Mouse (Mus musculus) mouse embryonic stem cell (cell line): ENCODE measurements around the gene Parva.

Experiments used
- in situ Hi-C, 2 experiments: fragments of 300-500 bp; cut with MboI; formaldehyde crosslinking; loops; 1 replicate in 1 of 2; 3 replicates in 1 of 2; pipeline ENCODE4 v1.14.3; 2019 to 2020; ENCODE audit warnings: low sequenced_read_pairs in 2 of 2, low pct_unique_long_range_greater_than_20kb in 1 of 2, mixed read lengths in 1 of 2; ENCODE audit not compliant: unreplicated experiment in 1 of 2

Gene Parva

DNA sequence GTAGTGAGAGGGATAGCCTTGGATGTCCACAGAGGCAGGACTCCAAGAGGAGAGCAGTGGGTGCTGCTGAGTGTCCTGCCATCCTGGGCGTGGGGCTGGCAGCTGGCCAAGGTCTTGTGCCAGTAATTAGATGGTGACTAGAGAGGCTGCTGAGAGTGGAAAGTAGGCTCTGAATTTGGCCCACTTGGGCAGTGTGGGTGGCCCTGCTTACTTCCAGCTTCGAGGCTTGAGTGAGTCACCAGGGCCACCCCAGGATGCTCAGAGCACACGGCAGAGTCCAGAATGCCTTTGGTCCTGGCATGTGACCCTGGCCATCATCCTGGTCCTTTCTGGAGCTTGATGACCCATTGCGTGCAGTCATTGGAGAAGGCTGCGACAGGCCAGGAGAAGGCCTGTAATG is 31.1 kb downstream of the Parva start:
- in situ Hi-C loops = loop anchor here in 1 of 2 experiments (5.0 kb wide), 1 partner anchor 51 kb away; no protein-coding TSS in a partner anchor

DNA sequence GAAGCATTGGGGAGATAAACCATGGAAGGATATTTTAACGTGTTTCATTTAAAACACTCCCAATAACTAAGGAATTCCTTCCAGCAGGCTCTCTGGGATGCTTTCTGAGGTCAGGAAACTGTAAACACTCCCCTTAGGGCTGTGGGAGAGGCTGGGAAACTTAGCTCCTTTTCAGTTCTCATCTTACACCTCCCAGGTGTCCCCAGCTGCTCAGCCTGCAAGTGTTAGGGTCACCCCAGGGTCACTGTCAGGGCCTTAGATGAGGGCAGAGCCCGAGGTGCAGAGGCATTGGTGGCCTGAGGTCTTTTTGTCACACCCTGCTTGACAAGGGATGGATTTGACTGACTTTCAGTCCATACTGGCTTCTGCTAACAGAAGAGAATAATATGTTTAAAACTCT is 35.8 kb downstream of the Parva start:
- in situ Hi-C loops = no loop called here

DNA sequence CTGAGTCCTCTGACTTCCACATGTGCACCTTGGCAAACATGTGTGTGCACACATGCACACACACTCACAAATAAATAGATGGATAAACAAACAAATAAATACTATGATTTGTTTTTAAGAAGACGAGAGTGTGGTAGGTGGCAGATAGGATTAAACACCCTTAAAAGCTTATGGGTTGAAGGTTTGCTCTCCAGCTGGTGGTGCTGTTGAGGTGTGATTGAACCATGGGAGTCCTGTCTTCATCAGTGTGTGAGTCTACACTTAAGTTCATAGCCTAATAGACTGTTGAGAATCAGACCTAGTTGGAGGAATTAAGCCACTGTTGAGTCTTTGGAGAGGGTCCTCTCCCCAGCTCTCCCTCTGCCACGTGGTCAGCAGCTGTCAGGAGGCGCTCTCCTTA is 38.6 kb downstream of the Parva start:
- in situ Hi-C loops = no loop called here

DNA sequence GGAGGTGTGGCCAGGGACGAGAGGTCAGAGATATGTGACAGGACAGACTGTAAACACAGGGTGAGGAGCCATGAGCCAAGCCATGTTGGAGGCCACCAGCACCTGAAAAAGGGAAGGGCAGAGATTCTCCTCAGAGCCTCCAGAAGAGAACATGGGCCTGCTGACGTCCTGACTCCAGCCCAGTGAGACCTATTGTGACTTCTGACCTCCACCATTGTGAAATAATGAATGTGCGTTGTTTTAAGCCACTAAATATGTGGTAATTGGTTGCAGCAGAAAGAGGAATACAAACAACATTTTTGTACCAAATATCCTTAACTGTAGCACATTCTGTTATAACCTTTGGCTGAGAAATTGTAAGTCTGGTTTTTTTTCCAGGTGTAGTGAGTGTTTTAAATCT is 39.5 kb downstream of the Parva start:
- in situ Hi-C loops = no loop called here

DNA sequence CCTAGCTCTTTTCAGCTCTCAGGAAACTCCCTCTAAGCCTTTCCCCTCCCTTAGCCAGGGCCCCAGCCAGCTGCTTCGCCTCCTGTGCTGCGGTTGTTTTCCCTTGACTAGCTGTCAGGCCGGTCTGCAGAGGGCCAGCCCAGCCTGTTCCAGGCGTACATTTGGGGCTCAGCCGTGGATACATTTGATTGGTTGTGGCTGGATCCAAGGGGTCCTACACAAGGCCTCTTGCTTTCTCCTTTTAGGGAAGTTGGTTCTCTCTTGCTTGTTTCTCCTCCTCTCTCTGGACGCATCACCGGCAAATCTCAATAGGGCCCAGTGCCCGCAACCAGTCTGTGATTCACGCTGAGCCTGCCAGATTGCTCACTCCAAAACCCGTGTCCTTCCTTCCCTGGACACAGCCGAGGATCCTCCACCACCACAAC is 40.4 kb downstream of the Parva start:
- in situ Hi-C loops = no loop called here

DNA sequence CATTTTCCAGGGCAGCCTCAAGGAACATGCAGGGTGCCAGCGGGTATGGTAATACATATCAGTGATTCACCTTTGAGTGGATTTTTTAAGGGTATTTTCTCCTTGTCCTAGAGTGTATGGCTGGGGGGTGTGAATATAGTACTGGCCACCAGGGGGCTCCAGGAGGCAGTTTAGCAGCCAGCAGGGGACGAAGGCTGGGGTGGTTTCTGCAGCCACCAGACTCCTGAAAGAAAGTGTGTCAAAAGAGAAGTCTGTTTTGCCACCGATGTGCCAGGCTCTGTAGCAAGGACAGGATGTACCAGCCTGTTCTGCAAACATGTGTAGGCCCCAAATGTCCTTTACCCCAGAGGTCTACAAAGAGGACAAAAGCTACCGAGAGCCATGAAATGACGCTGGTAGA is 42.5 kb downstream of the Parva start:
- in situ Hi-C loops = no loop called here

DNA sequence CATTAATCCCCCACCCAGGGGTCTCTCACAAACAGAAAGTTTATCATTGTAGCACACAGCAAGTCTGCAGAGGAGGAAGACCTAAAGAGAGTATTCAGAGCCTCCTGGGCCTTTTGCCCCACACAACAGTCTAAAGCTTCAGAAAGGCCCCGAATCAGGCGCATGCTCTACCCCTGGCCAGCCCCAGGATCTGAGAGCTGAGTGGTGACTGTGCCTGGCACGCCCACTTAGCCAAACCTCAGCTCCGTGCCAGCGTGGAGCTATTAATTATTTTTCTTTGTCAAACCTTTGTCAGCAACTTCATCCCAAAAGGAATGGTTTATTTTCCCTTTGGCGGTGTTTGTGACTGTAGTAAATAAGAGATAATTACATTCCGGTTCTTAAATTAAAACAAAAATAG is 44.0 kb downstream of the Parva start:
- in situ Hi-C loops = no loop called here

DNA sequence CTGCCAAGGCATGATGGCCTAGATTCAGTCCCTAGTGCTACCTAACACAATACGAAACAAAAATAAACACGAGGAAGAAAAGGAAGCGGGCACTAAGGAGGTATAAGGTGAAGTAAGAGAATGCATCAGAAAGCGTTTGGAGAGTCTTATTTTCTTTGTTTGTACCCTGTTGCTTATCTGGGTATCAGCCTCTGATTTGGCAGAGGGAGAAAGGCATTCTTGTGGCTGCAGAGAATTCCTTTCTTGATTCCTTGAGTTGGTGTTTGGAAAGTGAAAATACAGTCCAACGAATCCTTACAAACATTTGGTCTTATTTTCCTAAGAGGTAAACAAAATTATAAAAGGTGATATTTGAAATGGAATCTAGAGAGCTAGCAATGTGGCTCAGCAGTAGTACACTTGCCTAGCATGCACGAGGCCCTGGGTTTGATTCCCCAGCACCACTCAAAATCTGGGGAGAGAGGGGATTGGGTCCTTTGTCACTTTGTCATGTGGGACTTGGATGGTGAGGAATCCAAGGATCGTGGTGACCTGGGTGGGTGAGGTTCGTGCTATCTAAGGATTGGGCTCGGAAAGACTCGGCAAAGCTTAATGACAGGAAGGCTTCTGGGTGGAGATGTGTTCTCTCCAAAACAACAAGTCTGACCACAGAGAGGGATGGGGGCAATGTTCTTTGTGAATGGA is 44.9 kb downstream of the Parva start:
- in situ Hi-C loops = no loop called here

DNA sequence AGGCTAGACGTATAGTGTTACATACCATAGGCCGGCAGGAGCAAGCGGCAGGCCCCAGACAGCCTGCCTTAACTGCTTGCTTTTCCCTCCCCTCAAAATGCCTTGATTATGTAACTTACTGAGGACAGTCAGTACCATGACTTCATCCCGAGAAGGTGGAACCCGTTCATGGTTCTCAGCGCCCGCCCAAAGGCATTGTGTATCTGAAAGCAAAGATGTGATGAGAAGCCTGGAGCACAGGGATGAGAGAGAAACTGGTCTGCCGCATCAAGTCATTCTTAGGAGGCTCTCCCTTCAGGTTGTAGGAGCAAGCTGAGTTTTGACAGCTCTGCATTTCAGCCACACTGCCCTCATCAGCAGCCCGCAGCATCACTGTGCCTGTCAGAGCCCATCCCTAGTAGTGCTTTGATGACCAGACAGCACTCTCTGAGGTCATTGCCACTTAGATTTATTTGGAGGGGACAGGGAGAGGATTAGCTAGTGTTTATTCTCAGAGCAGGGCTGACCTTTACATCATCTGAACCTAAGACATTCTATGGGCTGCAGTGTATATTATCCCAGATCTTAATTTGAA is 45.5 kb downstream of the Parva start:
- in situ Hi-C loops = no loop called here

DNA sequence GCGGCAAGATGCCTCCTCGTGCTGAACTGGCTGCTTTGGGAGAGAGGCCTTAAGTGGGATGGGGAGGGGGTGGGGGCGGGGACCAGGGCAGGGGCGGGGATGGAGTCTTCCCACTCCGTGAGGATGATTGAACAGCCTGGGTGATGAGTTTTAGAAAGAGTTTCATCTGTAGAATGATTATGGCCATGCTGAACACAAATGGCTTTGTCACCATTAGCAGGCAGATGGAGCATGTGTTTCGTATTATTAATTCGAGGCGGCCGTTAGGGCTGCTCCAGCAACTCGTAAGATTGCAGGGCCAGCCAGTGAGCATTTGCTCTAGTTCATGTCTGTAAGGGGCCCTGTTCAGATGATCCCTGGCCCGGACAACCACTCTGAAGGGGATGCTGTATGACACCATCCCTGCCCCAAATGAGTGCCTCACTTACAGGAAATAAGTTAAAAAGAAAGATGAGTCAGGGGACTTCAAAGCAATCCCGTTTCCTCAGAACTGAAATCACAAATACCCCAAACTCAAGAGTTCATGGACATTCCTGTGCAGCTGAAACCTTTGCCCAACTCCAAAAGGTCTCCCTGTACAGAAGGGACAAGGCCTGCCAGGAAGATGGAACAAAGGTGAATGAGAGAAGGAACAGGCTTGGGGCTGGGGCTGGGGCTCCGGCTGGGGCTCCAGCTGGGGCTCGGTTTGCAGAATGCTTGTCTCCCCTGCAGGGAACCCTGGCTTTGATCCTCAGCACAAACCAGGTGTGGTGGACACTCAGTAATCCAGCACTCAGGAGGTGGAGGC is 46.5 kb downstream of the Parva start:
- in situ Hi-C loops = no loop called here

DNA sequence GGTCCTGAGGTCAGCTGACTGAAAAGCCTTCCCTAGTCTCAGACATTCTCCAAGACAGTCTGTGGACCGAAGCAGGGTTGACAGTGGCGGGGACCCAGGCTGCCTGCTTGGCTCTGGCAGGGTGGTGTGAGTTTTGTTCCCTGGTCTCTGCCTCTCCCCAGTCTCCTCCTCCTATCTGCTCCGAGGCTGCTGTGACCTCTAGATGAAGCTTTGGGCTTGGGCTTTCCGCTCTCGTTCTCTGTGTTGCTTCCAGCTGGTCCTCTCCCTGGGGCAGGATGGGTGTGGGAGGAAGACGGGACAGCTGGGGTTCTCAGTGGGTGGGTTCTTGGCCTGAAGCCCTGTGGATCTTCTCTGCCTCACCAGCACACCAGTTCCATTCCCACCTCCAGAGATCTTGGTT is 51.8 kb downstream of the Parva start:
- in situ Hi-C loops = no loop called here

DNA sequence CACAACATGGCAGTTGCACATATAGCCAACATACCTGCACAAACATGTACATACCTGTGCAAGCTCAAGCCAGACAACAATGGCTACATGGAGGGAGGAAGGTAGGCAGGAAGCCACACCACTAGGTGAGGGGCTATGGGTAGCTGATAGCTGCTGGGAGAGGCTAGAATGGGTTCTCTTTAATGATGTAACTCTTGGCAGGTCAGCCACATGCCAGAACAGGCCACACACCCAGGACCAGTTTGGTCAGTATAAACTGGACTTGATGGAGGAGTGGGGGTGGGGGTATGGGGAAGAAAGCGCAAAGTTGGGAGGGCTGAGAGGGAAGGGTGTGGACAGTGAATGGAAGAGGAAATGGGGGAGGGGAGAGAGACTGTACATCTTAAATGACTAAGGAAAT is 53.7 kb downstream of the Parva start:
- in situ Hi-C loops = no loop called here

DNA sequence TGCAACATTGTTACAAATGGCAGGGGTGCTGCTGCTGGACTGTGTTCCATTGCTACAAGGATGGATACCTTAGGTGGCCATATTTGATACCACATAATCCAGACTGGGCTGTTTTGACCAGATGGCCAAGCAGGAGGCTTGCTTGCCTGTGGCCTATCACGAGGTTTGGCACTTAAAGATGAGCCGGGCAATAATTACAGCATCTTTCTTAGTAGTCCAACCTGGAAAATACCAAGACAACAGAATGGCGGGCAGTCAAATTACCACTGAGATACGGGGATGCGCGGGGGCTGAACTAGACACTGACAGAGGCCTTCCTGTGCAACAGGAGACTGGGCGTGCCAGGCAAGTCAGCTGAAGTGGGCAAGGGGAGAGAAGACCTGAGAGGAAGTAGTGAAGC is 55.3 kb downstream of the Parva start:
- in situ Hi-C loops = no loop called here

DNA sequence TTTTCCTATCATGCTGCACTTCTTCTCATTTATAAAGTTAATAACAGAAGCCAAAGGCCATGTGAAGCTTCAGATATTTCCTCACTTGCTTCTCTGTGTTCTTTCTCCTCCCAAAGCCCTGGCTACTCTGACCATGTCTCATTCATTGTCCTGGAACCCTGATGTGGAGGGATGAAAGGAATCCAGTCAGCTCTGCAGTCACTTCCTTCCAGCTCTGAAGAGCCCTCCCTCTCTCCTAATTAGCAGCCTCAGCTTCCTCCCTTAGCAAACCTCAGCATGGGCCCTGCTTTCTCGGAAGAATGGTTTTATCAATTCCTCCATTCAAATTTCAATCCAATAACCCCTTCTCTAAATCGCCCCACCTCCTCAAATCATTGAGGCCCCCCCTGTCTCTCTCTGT is 56.1 kb downstream of the Parva start:
- in situ Hi-C loops = no loop called here

DNA sequence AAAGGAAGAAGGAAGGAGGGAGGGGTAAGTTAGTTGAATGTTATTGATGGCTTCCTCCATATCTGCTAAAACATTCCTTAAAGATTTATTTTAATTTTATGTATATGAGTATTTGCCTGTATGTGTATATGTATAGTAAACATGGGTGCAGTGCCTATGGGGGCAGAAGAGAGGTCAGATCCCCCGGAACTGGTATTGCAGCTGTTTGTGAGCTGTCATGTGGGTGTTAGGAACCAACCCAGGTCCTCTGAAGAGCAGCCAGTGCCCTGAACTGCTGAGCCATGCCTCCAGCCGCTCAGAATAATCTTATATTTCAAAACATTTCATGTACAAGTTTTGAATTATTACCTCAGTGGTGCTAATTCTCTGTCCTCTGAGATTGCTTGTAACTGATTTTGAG is 63.5 kb downstream of the Parva start:
- in situ Hi-C loops = no loop called here

DNA sequence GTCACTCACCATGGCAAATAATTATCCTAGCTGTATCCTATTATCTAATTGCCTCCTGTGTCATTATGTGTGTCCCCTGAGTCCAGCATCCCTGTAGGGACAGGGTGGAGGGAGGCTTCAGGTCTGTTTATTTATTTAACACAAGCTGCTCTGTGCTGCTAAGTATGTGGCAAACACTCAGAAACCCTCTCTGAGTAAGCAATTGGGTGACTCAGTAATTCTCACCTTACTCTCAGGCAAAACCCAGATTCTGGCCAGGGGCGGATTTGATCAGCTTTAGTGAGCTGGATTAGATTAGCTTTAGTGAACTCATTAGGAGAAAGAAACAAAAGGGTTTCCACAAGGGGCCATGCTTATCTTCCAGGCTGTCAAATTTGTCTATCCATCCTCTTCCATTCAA is 64.4 kb downstream of the Parva start:
- in situ Hi-C loops = no loop called here

DNA sequence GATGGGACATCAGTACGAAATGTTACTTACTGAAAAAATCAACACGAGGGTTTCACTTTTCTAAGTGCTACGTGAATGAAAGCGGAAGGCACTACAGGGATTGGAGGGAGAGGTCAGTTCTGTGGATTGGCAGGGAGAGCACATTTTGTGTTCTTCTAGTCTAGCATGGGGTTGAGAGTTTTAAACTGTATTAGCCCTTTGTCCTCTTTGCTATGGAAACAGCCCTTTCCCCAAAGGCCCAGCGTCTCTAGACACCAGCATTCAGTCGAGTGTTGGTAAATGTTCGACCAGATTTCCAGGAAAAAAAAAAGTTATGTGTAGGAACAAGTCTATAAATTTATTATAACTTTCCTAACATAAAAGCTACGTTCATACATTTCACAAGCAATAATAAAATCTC is 68.6 kb downstream of the Parva start:
- in situ Hi-C loops = no loop called here

DNA sequence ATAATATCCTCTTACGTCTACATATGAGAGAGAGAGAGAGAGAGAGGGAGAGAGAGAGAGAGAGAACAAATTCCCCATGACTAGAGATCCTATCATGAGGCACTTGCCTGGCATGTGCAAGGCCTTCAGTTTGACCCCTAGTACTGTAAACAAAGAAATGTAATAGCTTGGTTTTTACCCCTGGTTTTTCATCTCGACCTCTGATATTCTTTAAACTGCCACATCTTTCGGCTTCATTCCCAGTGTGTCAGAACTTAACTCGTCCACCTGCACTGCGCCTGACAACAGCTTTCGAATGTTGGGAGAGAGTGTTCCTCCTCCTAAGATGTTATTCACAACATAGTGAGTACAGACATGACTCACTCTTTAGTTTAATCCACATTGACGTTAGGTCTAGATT is 69.6 kb downstream of the Parva start:
- in situ Hi-C loops = no loop called here

DNA sequence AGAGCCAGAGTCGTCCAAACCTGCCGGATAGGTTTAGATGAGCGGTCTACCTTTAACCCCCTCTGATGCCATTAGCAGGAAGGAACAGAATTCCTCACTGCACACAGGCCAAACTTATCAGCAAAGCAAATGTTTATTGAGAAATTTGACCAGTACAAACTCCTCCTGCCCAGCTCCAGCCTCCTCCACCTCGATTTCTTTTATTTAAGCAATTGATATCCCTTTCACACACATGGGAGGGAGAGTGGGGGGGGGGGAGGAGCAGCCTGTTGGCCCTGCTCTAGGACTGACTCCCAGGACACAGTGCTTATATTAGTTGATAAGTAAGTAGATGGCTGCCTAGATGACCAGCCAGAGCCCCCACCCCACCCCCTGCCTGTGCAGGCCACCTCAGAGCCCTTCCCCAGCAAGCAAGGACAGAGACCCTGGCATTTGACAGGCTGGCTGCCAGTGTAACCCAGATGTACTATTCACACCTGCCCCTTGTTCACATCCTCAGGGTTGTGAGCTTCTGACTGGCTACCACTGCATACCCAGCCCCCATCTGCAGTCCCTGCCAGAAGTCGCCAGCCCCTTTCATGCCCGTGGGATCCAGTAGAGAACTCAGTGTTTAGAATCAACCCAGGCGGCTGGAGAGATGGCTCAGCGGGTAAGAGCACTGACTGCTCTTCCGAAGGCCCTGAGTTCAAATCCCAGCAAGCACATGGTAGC is 71.4 kb downstream of the Parva start:
- in situ Hi-C loops = no loop called here
